Mouse (Mus musculus) forebrain, postnatal 0 days (tissue): ENCODE data around the gene Man2a2. TPM values are rescaled to one million over a fixed set of nuclear protein-coding genes. Genes with fewer than 3 reads are reported as not detected.

Experiments
- ATAC-seq: fragments of 200-750 bp; cut with Nextera tagmentation; 2 replicates; pipeline ENCODE4 v1.8.0; 2017; ENCODE audit warnings: mild to moderate bottlenecking, moderate library complexity
- DNase-seq: peaks from one replicate; pipeline ENCODE4 v3.0.0-alpha.2; 2015
- H3K27ac ChIP-seq: fragments of 300-500 bp; sonication (generic); 2 replicates; pipeline ENCODE4 v1.5.1; 2014; ENCODE audit warnings: low read depth, mild to moderate bottlenecking, antibody characterized with exemption, low read length, moderate library complexity, mixed read lengths
- H3K27me3 ChIP-seq: fragments of 300-500 bp; sonication (generic); 2 replicates; pipeline ENCODE4 v1.6.1; 2014; ENCODE audit warnings: mild to moderate bottlenecking, low read length, mixed read lengths; ENCODE audit not compliant: insufficient read depth
- H3K36me3 ChIP-seq: fragments of 300-500 bp; sonication (generic); 2 replicates; pipeline ENCODE4 v1.6.1; 2014; ENCODE audit warnings: mild to moderate bottlenecking, moderate library complexity; ENCODE audit not compliant: insufficient read depth
- H3K4me1 ChIP-seq: fragments of 300-500 bp; sonication (generic); 2 replicates; pipeline ENCODE4 v1.6.1; 2014; ENCODE audit warnings: antibody characterized with exemption; ENCODE audit not compliant: insufficient read depth
- H3K4me2 ChIP-seq: fragments of 300-500 bp; sonication (generic); 2 replicates; pipeline ENCODE4 v1.6.1; 2014; ENCODE audit warnings: low read depth, mild to moderate bottlenecking, moderate library complexity
- H3K4me3 ChIP-seq: fragments of 300-500 bp; sonication (generic); 2 replicates; pipeline ENCODE4 v1.5.1; 2014; ENCODE audit warnings: low read depth, low read length, mixed read lengths
- H3K9ac ChIP-seq: fragments of 300-500 bp; sonication (generic); 2 replicates; pipeline ENCODE4 v1.6.1; 2014; ENCODE audit warnings: mild to moderate bottlenecking
- H3K9me3 ChIP-seq: fragments of 300-500 bp; sonication (generic); 2 replicates; pipeline ENCODE4 v1.6.1; 2016; ENCODE audit warnings: low read length
- CTCF ChIP-seq: sonication (generic); IDR thresholded peaks from 2 replicates; pipeline ENCODE4 v1.5.1; 2016; ENCODE audit warnings: antibody characterized with exemption, control low read depth, low read depth
- WGBS: fragments of 180-500 bp; shearing (Covaris S2); extraction: QIAGEN DNeasy Blood & Tissue Kit; methylation state at CpG from one replicate; pipeline ENCODE4 v1.1.7; 2014; 5-methylcytosine and 5-hydroxymethylcytosine counted together
- polyA plus RNA-seq: library from polyadenylated mRNA; unstranded; fragments of >200 nt; fragmentation: Nextera tagmentation; extraction: Ambion mirVana; gene quantifications from 2 replicates; pipeline ENCODE4 v1.2.1, GENCODE M21; 2015
- total RNA-seq: library from RNA; depleted of rRNA; stranded (reverse); fragments of >200 nt; gene quantifications from 2 replicates; pipeline ENCODE4 v1.2.3, GENCODE M21; 2014

The Man2a2 gene
- total and polyA plus RNA-seq, 2 experiments from 2014 or later: 12.0 to 54.8 TPM

DNA sequence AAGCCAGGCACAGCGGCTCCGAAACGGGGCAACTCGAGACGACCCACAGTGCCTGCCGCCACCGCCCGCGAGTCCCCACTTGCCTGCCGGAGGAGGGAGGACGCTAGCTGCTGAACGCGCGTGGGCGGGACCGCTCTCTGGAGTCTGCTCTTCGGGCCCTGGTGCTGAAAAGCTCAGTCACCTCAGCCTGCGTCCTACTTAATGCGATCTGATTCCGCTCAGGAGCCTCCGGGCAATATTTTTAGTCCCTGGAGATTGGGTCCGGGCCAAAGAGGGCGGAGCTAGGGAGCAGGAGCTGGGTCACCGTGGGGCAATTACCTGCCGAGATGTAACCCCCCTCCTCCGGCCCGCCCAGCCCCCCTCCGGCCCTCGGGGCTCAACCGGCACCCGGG is 530 bp downstream of the Man2a2 start:
- Histone ChIP-seq H3K4me2 (peak overlapping the region; percentile 49), H3K36me3 (peaks cover 29% of the 10 kb centered on the region), H3K27ac (peak overlapping the region; percentile 85), H3K27me3 (no peaks in the 10 kb centered on the region), H3K4me1 (no peaks in the 10 kb centered on the region), H3K4me3 (peak overlapping the region; percentile 84), H3K9me3 (no peaks in the 10 kb centered on the region), H3K9ac (peak overlapping the region; percentile 86)
- ATAC-seq (peak; percentile 67), DNase-seq (peak; percentile 75)
- 1% methylated on average over 29 of the region's 31 CpGs for WGBS
- no peak for TF ChIP-seq CTCF

DNA sequence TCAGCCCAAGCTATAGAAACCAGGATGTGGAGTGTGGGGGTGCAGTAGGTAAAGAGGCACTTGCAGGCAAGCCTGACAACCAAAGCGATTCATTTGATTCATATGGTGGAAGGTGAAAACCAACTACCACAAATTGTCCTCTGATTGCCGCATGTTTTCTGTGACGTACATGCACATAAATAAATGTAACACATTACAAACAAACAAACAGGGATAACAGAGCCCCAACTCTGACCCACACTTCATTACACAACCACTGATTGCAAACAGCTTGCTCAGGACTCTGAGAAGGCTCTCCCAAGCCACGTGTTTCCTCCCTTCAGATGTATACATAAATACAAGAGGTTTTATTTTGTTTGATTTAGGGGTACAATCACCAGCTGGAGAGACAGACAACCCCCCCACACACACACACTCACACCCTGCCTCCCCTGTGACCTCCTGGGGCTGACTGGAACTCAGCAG is 1.2 kb downstream of the Man2a2 start:
- Histone ChIP-seq H3K9me3 (no peaks in the 10 kb centered on the region), H3K4me1 (no peaks in the 10 kb centered on the region), H3K4me2 (peak overlapping the region; percentile 49), H3K9ac (peak overlapping the region; percentile 86), H3K4me3 (peak overlapping the region; percentile 84), H3K36me3 (peaks cover 30% of the 10 kb centered on the region), H3K27me3 (no peaks in the 10 kb centered on the region), H3K27ac (no peak overlapping the region)
- ATAC-seq: no peak
- no peak for DNase-seq
- no peak for TF ChIP-seq CTCF
- WGBS: 36% methylated on average over 4 of the region's 4 CpGs

- Histone ChIP-seq H3K36me3 (peaks cover 30% of the 10 kb centered on the region), H3K4me1 (no peaks in the 10 kb centered on the region), H3K4me3 (peak overlapping the region; percentile 84; the same call in 1 of the 2 replicates), H3K27ac (no peak overlapping the region), H3K9me3 (no peaks in the 10 kb centered on the region), H3K4me2 (peak overlapping the region; percentile 49), H3K27me3 (no peaks in the 10 kb centered on the region), H3K9ac (no peak overlapping the region)
- ATAC-seq (no peak), DNase-seq (no peak)
- 74% methylated on average over 5 of the region's 5 CpGs for WGBS
- no peak for TF ChIP-seq CTCF
Observed at GRCm38 (mm10) chr7:80369461-80369860, 1.7 kb downstream of the Man2a2 start.

GRCm38 (mm10) chr7:80368635-80369421 is 2.3 kb downstream of the Man2a2 start:
- no peak overlapping the region for H3K27ac ChIP-seq
- H3K9ac ChIP-seq: no peak overlapping the region
- no peak for TF ChIP-seq CTCF
- DNase-seq (no peak), ATAC-seq (no peak)
- H3K4me1 ChIP-seq: no peaks in the 10 kb centered on the region
- peaks cover 35% of the 10 kb centered on the region for H3K36me3 ChIP-seq
- H3K27me3 ChIP-seq: no peaks in the 10 kb centered on the region
- H3K9me3 ChIP-seq: no peaks in the 10 kb centered on the region
- H3K4me2 ChIP-seq: peak overlapping the region; percentile 49
- no peak overlapping the region for H3K4me3 ChIP-seq
- WGBS: 88% methylated on average over 20 of the region's 20 CpGs

DNA sequence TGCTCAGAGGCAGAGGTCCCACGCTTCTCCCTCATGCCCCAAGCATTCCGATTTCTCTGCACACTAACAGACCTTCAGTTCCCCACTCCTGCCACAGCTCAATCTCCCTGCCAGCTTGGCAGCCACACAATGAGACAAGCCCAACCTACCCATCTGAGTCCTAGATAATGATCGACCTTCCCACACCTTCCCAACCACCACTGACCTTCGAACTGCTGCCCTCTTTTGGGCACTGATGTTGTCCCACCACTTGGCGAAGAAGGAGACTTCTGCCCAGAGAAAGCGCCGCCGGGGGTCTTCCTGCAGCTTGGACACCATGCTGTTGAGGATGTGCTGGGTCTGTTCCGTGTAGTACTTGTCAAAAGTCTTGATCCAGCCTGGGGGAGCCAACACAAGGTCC is 3.2 kb downstream of the Man2a2 start:
- Histone ChIP-seq H3K4me2 (no peak overlapping the region), H3K27ac (no peak overlapping the region), H3K4me1 (no peaks in the 10 kb centered on the region), H3K4me3 (no peak overlapping the region), H3K9ac (no peak overlapping the region), H3K36me3 (peaks cover 43% of the 10 kb centered on the region), H3K27me3 (no peaks in the 10 kb centered on the region), H3K9me3 (no peaks in the 10 kb centered on the region)
- no peak for ATAC-seq
- no peak for TF ChIP-seq CTCF
- 91% methylated on average over 9 of the region's 9 CpGs for WGBS
- DNase-seq: no peak

- no peak for DNase-seq
- no peak overlapping the region for H3K4me2 ChIP-seq
- H3K9me3 ChIP-seq: no peaks in the 10 kb centered on the region
- no peaks in the 10 kb centered on the region for H3K27me3 ChIP-seq
- no peak overlapping the region for H3K27ac ChIP-seq
- no peak for ATAC-seq
- no peak overlapping the region for H3K4me3 ChIP-seq
- 97% methylated on average over 7 of the region's 7 CpGs for WGBS
- no peak for TF ChIP-seq CTCF
- H3K4me1 ChIP-seq: no peaks in the 10 kb centered on the region
- peaks cover 51% of the 10 kb centered on the region for H3K36me3 ChIP-seq
- H3K9ac ChIP-seq: no peak overlapping the region
Observed at GRCm38 (mm10) chr7:80367232-80367631, 3.9 kb downstream of the Man2a2 start.

- Histone ChIP-seq H3K4me3 (no peak overlapping the region), H3K4me1 (no peaks in the 10 kb centered on the region), H3K4me2 (no peak overlapping the region), H3K9me3 (no peaks in the 10 kb centered on the region), H3K27me3 (no peaks in the 10 kb centered on the region), H3K9ac (no peak overlapping the region), H3K27ac (no peak overlapping the region), H3K36me3 (peaks cover 65% of the 10 kb centered on the region)
- TF ChIP-seq CTCF: no peak
- DNase-seq: no peak
- WGBS: 78% methylated on average over 2 of the region's 2 CpGs
- ATAC-seq: no peak
Observed at GRCm38 (mm10) chr7:80365759-80366158, 5.4 kb downstream of the Man2a2 start.
